Mouse (Mus musculus) B cell, adult 2 months (primary cell): Measurements from ENCODE around the gene Znrf1.

ENCODE experiments used
- DNase-seq, 2 experiments: peaks; one replicate each; pipeline ENCODE4 v3.0.0; 2022

The Znrf1 gene

GRCm38 (mm10) chr8:111571661-111572060 is 35.8 kb downstream of the Znrf1 start:
- peak; percentile 31 to 36 for DNase-seq

GRCm38 (mm10) chr8:111572431-111572830 is 36.5 kb downstream of the Znrf1 start:
- DNase-seq, result no peak

GRCm38 (mm10) chr8:111573583-111573982 is 37.7 kb downstream of the Znrf1 start:
- DNase-seq, result no peak

- peak in 1 of 2 experiments; percentile 13 for DNase-seq
Measured at GRCm38 (mm10) chr8:111574016-111574415, 38.1 kb downstream of the Znrf1 start.

- DNase-seq, result no peak
Measured at GRCm38 (mm10) chr8:111575492-111575891, 39.6 kb downstream of the Znrf1 start.

GRCm38 (mm10) chr8:111576501-111576900 is 40.6 kb downstream of the Znrf1 start:
- DNase-seq, result no peak

- DNase-seq, result no peak
Measured at GRCm38 (mm10) chr8:111577880-111578533, 42.1 kb downstream of the Znrf1 start.

- DNase-seq, result no peak
Measured at GRCm38 (mm10) chr8:111579318-111579717, 43.4 kb downstream of the Znrf1 start.

GRCm38 (mm10) chr8:111580306-111580705 is 44.4 kb downstream of the Znrf1 start:
- no peak for DNase-seq

GRCm38 (mm10) chr8:111582386-111582785 is 46.5 kb downstream of the Znrf1 start:
- no peak for DNase-seq

- DNase-seq, result no peak
Measured at GRCm38 (mm10) chr8:111584946-111585345, 49.0 kb downstream of the Znrf1 start.

- no peak for DNase-seq
Measured at GRCm38 (mm10) chr8:111587545-111588094, 51.7 kb downstream of the Znrf1 start.

- no peak for DNase-seq
Measured at GRCm38 (mm10) chr8:111588336-111588735, 52.4 kb downstream of the Znrf1 start.

- DNase-seq, result no peak
Measured at GRCm38 (mm10) chr8:111590214-111590613, 54.3 kb downstream of the Znrf1 start.

GRCm38 (mm10) chr8:111591176-111591575 is 55.3 kb downstream of the Znrf1 start:
- no peak for DNase-seq

GRCm38 (mm10) chr8:111592390-111592910 is 56.6 kb downstream of the Znrf1 start:
- no peak for DNase-seq

- DNase-seq, result peak in 1 of 2 experiments; percentile 14
Measured at GRCm38 (mm10) chr8:111594044-111594840, 58.3 kb downstream of the Znrf1 start.

- no peak for DNase-seq
Measured at GRCm38 (mm10) chr8:111594951-111595350, 59.1 kb downstream of the Znrf1 start.

GRCm38 (mm10) chr8:111595712-111596484 is 60.0 kb downstream of the Znrf1 start:
- peak; percentile 62 to 72 for DNase-seq

GRCm38 (mm10) chr8:111596485-111596821 is 60.6 kb downstream of the Znrf1 start:
- no peak for DNase-seq

- DNase-seq, result no peak
Measured at GRCm38 (mm10) chr8:111597310-111597709, 61.4 kb downstream of the Znrf1 start.

- no peak for DNase-seq
Measured at GRCm38 (mm10) chr8:111599707-111600444, 64.0 kb downstream of the Znrf1 start.
